Mouse (Mus musculus) E14TG2a.4 (cell line): ENCODE measurements around the gene Gpr155.

Experiments
- CTCF ChIP-seq: conservative IDR thresholded peaks from 2 replicates; pipeline ENCODE4 v1.5.1; 2014; ENCODE audit warnings: low read length
- NANOG ChIP-seq: IDR thresholded peaks from 2 replicates; pipeline ENCODE4 v1.6.1; 2014; ENCODE audit warnings: borderline replicate concordance, low read length, mixed read lengths

- TF ChIP-seq CTCF (no peak), NANOG (no peak)
These were observed 50.4 kb downstream of the Gpr155 start for GRCm38 (mm10) chr2:73335949-73336348.
